Mouse (Mus musculus) natural killer cell, adult 2 months (primary cell): ENCODE results near the gene Pacs1.

Experiments used
- DNase-seq, 2 experiments: peaks; one replicate each; pipeline ENCODE4 v3.0.0; 2022; ENCODE audit warnings: low spot score in 2 of 2

The Pacs1 gene

DNA sequence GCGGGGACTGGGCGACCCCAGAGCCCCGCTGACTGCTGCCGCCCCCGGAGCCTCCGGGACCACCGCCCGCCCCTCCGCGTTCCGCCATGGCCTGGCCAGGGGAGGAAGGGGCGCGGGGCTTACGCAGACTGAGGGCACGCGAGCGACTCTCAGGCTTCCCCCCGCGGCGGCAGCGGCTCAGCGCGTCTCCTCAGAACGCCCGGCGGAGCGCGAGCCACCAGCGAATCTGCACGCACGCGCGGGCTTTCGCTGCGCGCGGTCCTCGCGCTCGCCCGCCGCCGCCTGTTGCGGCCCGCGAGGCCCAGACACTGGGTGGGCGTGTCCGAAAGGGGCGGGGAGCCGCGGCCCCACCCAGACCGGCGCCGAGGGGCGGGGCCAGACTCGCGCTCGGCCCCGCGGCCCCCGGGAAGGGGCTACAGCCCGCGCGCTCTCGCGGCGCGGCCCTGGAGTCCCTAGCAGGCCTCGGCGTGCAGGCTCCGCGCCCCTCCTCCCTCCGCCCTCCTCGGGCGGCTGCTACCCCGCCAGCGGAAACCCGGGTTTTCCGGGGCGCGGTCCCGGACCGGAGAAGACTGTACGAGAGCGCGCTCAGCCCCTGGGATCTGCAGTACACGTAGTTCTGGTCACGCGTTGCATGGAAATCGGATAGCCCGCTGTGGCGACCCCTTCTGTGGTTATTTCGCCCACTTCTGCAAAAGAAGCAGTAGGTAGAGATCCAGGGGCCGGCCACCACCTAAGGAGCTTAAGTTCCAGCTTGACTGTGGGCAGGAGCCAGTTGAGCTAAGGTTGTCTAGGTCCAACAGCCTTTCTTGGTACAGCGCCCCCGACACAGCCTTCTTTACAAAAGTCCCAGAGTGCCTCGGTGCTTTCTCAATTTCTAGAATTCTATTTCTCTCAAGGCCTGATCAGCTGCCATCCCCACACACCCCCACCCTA is at the start of gene Pacs1:
TSS of gene Pacs1 (minus strand) at position 319 of the 933 bp plus-strand sequence.
- peak; percentile 89 to 92 for DNase-seq

DNA sequence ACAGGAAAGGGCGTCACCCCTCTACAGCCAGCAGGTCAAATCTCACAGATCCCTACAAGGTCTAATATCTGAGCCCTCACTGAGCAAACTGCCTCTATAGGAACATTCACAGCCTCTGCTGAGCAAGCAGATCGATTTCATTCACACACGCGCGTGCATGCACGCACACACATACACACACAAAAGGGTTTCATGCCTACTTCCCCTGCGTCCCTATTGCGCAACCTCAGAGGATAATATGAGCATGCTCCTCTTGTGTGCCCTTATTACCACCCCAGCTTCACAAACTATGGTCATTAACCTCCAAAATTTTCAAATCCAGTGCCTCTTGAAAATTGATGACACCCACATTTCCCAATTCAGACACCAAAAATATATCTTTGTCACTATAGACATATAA is 40.3 kb upstream of the Pacs1 start:
- DNase-seq = no peak

DNA sequence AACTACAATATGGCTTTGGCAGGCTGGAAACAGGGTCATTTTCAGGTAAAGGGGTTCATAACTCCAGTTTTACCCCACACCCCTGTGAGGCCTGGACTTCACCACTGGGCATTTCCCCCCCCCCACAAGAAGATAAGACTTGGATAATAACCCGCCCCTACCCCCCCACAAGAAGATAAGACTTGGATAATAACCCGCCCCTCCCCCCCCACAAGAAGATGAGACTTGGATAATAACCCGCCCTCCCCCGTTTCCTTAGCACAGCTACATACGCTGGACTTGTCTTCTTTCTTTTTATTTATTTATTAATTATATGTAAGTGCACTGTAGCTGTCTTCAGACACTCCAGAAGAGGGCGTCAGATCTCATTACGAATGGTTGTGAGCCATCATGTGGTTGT is 36.1 kb upstream of the Pacs1 start:
- DNase-seq = no peak

DNA sequence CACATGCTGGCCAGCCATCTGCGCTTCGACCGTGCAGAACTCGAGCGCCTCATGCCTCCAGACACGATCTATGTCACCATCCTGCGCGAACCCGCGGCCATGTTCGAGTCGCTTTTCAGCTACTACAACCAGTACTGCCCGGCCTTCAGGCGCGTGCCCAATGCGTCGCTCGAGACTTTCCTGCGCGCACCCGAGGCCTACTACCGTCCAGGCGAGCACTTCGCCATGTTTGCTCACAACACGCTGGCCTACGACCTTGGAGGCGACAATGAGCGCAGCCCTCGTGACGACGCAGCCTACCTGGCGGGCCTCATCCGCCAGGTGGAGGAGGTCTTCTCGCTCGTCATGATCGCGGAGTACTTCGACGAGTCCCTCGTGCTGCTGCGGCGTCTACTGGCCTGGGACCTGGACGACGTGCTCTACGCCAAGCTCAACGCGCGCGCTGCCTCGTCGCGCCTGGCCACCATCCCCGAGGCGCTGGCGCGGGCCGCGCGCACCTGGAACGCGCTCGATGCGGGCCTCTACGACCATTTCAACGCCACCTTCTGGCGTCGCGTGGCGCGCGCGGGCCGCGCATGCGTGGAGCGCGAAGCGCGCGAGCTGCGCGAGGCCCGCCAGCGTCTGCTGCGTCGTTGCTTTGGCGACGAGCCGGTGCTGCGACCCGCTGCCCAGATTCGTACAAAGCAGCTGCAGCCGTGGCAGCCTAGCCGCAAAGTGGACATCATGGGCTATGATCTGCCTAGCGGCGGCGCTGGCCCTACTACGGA is 34.2 kb upstream of the Pacs1 start:
- DNase-seq = no peak

DNA sequence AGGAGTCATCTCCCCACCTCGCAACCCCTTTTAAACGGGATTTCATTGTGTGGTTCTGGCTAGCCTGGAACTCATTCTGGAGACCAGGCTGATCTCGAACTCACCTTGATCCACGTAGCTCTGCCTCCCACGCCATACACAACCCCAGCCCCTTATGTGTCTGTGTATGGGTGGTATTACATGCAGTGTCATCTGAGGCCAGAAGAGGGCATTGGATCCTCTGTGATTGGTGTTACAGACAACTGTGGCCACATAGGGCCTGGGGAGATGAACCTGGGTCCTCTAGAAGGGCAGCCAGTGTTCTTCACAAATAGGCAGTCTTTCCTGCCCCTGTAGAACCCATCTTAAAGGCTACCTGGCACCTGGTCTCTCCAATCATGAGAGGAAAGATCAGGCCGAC is 33.4 kb upstream of the Pacs1 start:
- no peak for DNase-seq

DNA sequence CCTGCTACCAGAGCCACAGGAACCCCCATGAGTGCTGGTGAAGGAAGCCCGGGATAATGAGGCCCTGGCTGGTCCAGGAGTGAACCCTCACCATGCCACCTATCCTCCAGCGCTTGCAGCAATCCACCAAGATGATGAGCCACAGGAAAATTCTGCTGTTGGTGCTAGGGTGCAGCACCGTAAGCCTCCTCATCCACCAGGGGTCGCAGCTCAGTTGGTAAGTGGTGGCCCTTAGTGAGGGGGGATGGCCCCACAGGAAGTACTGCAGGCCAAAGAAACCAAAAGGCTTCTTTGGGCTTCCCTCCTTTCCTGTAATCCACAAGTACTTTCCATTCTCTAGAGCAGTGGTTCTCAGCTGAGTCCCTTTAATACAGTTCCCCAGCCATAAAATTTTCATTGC is 29.5 kb upstream of the Pacs1 start:
- DNase-seq = peak; percentile 59 to 76

DNA sequence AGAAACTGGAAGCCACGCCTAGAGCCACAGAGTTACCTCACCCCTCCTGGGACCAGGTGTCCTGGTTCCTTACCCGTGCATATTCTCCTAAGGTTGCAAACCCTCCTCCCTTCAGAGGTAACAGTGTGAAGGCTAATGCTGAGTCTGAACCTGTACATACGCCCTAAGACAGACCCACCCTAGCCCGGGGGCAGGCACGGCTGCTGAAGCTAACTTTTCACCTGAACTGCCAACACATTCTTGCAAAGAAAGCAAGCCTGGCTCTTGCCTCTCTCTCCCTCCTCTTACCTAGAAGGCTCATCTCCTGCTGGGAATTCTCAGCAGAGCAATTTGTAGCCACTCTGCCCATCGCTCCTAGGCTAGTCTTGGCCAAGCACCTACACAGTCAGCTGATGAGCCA is 27.7 kb upstream of the Pacs1 start:
- no peak for DNase-seq

DNA sequence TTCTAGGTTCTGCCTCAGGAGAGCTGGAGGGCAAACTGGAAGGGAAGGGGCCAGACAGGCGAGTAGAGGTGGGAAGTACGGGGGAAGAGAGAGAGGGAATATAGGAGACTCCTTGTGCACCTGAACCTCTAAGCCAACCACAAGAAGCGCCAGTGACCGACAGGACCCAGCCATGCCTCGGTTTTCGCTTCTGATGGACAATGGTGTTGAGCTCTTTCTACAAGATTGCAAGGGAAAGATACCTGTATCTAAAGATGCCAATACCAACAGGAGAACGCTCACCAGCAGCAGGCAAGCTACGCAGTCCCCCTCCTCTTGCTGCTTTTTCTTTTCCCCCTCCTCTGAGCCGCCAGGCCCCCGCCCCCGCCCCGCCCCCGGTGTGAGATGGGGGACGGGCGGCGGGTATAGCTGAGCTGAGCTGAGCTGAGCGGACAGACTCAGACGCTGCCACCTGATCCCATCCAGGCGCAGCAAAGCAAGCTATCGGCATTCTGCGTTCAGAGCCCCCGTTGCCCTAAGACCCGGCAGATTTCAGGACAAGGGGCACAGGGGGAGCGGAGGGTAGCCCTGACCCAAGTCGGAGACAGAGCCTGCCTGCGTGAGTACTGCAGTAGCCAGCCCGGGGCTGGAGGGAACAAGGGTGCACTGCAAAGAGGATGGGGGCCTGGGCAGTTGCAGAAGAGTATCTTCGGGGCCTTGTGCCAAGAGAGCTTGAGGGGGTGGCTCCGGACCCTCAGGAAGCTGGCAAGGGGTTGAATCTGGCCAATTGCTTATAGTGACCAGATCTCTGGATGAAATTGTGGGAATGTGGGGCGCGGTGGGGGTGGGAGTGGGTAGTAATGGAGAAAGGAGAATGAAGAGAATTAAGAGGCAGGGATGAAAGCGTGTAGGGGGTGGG is 25.2 kb upstream of the Pacs1 start, which contains the start of gene Gal3st3:
TSS of gene Gal3st3 (plus strand) at position 429 of the 898 bp plus-strand sequence.
- DNase-seq = no peak

DNA sequence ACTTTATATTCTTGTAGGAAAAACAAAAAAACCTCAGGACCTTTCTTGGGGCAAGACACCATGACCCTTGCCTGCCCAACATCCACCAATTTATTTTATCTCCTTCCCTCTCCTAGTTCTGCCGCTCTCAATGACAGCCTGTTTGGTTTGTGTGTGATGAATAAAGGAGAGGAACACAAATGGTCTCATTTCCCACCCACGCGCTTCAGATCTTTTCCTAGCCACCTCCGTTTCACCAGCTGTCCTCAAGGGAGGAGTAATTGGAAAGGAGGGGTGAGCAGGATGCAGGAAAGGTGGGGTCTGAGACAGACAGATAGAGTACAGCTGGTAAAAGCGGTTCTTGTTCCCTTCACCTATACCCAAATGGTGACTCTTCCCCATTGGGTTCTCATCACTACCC is 23.7 kb upstream of the Pacs1 start:
- no peak for DNase-seq

DNA sequence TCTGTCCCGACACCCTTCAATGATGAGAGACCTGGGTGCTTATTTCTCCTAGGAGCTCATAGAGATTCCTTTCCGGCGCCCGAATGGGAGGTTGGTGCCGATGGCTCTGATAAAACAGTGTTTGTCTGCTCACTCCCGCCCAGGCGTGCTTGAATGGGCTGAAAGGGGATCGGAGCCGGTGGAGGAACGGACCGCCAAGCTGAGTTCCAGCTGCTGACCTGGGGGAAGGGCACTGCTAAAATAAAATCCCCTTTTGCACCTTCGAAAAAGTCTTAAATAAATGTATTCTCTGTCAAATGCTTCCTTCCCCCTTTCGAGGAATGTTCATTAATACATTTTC is 22.8 kb upstream of the Pacs1 start:
- DNase-seq = no peak

DNA sequence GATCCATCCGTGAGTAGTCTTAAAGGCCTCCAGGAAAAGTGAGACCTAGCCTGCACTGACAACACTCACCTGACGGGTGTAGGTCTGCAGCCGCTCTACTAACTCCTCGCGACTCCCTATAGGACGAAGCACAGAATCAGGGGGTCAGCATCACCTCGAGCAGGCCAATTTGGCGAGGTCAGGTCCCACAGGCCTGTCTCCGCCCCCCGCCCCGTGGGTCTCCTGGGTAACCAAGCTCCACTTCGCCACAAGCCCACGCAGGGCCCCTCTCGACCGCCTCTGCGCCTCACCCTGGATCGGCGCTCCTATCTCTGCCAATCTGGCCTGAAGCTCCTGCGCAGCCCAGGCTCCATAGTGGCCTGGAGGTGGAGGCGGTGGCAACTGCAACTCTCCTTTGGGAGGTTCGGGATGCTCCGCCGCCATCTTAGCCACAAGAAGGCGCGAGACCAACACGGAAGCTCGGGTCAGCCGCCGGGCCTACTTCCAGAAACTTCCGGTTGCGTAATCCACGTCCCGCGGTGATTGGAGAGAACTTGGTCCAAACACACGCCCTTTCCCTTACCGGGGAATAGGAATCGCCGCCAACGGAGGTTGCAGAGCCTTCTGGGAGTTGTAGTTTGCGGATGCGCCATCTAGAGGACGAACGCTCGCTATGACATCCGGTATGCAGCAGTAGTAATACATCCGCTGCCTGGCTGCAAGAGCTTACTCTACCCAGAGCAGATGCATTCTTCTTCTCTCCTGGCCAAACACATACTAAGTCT is 22.2 kb upstream of the Pacs1 start, which contains the start of gene Sf3b2:
TSS of gene Sf3b2 (minus strand) at position 484 of the 764 bp plus-strand sequence.
- peak; percentile 97 for DNase-seq

DNA sequence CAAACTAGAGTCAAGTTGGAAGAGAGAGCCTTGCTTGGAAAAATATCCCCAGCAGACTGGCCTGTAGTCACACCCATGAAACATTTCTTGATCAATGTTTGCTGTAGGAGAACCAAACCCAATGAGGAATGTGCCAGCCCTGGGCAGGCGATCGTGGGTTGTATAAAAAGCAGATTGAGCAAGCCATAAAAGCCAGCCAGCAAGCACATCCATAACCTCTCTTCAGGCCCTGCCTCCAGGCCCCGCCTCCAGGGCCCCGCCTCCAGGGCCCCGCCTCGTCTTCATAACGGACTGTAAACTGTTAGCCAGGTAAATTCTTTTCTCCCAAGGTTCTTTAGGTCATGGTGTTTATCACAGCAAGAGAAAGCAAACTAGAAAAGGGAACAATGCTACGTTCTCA is 5.5 kb upstream of the Pacs1 start:
- no peak for DNase-seq

DNA sequence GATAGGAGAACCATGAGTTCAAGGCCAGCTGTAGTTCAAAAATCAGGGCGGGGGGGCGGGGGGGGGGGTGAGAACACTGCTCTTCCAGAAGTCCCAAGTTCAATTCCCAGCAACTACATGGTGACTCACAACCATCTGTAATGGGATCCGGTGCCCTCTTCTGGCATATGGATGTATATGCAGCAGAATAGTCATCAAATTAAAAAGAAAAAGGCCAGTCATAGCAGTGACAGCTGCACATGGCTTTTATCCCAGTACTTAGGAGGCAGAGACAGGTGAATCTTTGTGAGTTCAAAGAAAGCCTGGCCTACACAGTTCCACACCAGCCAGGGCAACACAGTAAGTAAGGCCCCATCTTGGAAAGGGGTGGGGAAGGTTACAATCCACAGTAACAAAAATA is 4.2 kb upstream of the Pacs1 start:
- no peak for DNase-seq

DNA sequence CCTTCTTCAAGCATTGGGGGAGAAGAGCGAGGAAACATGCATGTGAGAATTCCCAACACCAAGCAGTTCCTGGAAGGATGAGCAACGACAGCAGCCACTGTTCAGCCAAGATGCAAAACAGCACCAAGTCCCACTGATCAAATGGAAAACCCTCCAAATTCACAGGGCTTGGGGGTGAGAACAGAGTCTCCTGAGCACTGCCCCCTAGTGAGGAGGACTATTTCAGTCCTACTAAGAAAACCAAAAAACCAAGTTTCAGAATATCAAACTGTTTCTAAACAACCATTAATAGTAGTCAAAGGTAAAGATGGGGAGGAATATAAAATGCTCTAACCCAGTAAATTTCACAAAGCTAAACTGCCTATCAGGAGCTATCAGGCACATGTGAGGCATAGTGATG is 3.6 kb upstream of the Pacs1 start:
- no peak for DNase-seq

DNA sequence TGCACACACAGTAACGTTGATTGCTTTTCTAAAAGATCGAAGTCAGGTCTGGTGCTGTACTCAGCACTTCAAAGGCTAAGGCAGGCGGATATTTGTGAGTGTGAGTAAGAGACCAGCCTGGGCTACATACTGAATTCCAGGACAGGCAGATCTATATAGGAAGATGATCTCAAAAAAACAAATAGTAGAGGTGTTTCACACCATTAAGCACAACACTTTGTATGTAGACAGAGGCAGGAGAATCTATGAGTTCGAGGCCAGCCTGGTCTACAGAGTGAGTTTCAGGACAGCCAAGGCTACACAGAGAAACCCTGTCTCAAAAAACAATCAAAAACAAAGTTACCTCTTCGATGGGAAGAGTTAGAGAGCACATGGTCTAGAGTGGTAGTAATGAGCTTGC is 2.8 kb upstream of the Pacs1 start:
- DNase-seq = no peak

DNA sequence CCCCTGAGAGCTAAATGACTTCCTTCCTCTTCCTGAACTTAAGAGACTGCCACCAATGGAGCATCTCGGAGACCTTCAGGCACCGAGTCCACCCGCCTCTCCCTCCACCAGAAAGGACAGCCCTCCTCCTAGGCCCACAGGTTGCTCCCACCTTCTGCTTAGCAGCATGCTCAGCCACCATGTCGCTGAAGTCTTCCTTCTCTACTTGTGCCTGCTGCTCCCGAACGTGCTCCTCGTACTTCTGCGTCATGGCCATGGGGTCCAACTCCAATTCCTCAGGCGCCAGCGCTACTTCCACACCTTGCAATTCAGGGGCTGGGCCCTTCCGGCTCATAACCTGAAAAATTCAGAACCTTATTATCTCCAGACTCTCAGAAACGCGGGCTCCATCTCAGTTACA is 1.7 kb upstream of the Pacs1 start:
- DNase-seq = no peak

DNA sequence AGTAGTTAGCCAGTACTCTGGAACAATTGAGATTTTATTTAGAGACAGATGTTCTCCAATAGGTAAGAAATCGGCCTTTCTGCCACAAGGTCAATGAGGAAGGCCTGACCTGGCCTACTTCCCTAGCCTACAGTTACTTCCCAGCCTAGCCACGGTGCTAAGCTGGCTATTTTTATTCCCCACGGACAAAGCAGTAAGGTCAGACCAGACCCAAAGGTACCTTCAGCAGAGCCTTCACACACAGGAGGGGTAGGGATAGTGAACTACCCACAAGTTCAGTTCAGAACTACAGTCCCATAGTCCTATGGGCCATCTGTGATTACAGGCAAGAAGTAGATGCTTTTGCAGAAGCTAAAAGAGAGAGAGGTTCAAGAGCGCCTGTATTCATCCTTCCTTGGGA is 997 bp upstream of the Pacs1 start:
- DNase-seq = no peak

DNA sequence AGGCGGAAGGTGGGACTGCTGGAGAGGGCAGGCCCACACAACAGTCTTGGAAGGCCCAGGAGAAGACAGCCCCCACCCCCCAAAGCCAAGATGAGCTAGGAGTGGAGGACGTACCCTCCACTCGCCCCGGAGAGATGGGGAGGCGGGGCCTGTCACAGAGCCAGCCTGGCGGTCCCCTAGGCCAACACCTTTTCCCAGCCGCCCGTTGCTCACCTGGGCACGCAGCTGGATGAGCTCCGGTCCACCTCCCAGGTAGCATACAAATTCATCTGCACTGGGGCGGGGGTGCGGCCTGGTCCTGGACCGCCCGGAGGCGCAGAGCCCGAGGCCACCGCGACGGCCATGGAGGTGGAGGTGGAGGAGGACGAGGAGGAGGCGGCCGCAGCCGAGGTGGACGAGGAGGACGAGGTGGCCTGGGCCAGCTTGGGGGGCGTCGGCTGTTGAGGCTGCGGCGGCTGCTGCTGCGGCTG is 558 bp downstream of the Pacs1 start:
- DNase-seq = no peak

DNA sequence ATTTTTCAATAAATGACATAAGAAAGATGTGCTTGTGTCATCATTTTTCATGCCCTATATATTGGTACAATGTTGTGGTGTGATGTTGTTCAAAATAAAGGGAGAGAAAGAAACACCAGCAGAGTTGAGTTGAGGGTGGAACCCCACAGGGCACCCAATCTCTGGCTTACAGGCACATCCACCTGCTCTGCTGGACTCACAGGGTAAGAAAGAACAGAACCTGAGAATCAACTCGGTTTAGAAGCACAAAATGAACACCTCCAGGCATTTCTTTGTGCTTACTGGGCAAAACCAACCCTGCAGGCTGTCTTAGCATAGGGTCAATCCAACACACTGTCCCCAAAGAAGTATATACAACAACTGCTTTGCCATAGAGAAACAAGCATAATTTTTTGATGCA is 1.5 kb downstream of the Pacs1 start:
- no peak for DNase-seq

DNA sequence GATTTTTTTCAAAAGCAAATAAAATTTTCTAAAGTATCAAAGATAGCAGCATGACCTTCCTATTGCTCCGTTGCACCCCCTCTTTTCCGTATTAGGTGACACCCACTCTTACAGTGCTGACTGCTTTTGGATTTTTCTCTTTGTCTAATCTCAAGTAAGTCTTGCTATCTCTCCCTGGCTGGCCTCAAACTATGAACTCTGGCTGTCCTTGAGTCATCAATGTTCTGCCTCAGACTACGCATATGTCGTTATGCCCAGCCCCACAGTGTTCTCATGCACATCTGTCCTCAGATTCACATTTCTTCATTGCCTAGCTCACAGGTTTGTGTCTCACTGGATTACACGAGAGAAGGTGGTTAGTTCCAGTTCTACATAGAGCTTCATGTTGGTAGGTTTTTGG is 3.5 kb downstream of the Pacs1 start:
- DNase-seq = no peak

DNA sequence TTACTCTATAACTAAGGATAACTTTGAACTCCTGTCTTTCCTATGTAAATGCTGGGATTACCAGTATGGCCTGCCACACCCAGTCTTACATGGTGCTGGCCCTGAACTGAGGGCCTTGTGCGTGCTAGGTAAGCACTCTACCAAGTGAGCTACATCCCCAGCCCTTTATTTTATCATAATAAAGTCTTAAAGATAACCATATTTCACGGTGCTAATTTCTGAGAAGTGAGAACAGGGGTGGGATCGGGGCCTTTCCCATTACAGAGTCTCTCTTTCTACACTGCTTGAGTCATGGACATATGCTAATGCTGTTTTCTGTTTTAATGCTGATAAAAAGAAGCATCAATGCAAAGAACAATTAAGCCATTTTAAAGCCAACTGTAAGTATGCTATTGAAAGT is 4.0 kb downstream of the Pacs1 start:
- no peak for DNase-seq
